Mouse (Mus musculus) thymus, postnatal 0 days (tissue): ENCODE results near the gene Ctnnd2. TPM values are rescaled to one million over a fixed set of nuclear protein-coding genes. Genes with fewer than 3 reads are reported as not detected.
"Not testable (repeated sequence)": the region's sequence is repeated elsewhere in the genome, so short reads cannot be mapped to it uniquely, and the experiment has no call there.

Experiments
- DNase-seq: peaks from one replicate; pipeline ENCODE4 v3.0.0-alpha.2; 2015; ENCODE audit warnings: low spot score
- polyA plus RNA-seq: library from polyadenylated mRNA; unstranded; fragments of >200 nt; fragmentation: Nextera tagmentation; extraction: Ambion mirVana; gene quantifications from 2 replicates; pipeline ENCODE4 v1.2.1, GENCODE M21; 2015

Ctnnd2 gene
- 2.2 and 2.4 TPM in 2 replicates for polyA plus RNA-seq

- DNase-seq = peak; percentile 2
Measured at GRCm38 (mm10) chr15:30172391-30173281, at the start of gene Ctnnd2. Ctnnd2 (plus strand) TSS chr15:30172593.

- no peak for DNase-seq
Measured at GRCm38 (mm10) chr15:30130705-30131104, 41.7 kb upstream of the Ctnnd2 start.

GRCm38 (mm10) chr15:30139626-30140025, 32.8 kb upstream of the Ctnnd2 start:
- DNase-seq = not testable (repeated sequence)

- DNase-seq = no peak
Measured at GRCm38 (mm10) chr15:30145413-30145812, 27.0 kb upstream of the Ctnnd2 start.

- DNase-seq = no peak
Measured at GRCm38 (mm10) chr15:30152176-30152575, 20.2 kb upstream of the Ctnnd2 start.

GRCm38 (mm10) chr15:30157975-30158374, 14.4 kb upstream of the Ctnnd2 start:
- DNase-seq = no peak

GRCm38 (mm10) chr15:30170031-30170430, 2.4 kb upstream of the Ctnnd2 start:
- no peak for DNase-seq

GRCm38 (mm10) chr15:30171493-30172195, 749 bp upstream of the Ctnnd2 start:
- DNase-seq = no peak

GRCm38 (mm10) chr15:30173370-30173941, 1.1 kb downstream of the Ctnnd2 start:
- no peak for DNase-seq

GRCm38 (mm10) chr15:30174321-30174720, 1.9 kb downstream of the Ctnnd2 start:
- DNase-seq = no peak

- DNase-seq = no peak
Measured at GRCm38 (mm10) chr15:30184020-30184419, 11.6 kb downstream of the Ctnnd2 start.

- no peak for DNase-seq
Measured at GRCm38 (mm10) chr15:30190872-30191271, 18.5 kb downstream of the Ctnnd2 start.

GRCm38 (mm10) chr15:30191931-30192668, 19.7 kb downstream of the Ctnnd2 start:
- no peak for DNase-seq

- no peak for DNase-seq
Measured at GRCm38 (mm10) chr15:30198429-30198828, 26.0 kb downstream of the Ctnnd2 start.

GRCm38 (mm10) chr15:30199785-30200184, 27.4 kb downstream of the Ctnnd2 start:
- no peak for DNase-seq

GRCm38 (mm10) chr15:30201211-30201610, 28.8 kb downstream of the Ctnnd2 start:
- DNase-seq = no peak

GRCm38 (mm10) chr15:30201617-30202016, 29.2 kb downstream of the Ctnnd2 start:
- DNase-seq = no peak

- DNase-seq = no peak
Measured at GRCm38 (mm10) chr15:30212746-30213145, 40.4 kb downstream of the Ctnnd2 start.

GRCm38 (mm10) chr15:30215871-30216270, 43.5 kb downstream of the Ctnnd2 start:
- no peak for DNase-seq

GRCm38 (mm10) chr15:30229112-30229511, 56.7 kb downstream of the Ctnnd2 start:
- no peak for DNase-seq
